Mouse (Mus musculus): ENCODE measurements around the gene Plscr3.

The Plscr3 gene

DNA sequence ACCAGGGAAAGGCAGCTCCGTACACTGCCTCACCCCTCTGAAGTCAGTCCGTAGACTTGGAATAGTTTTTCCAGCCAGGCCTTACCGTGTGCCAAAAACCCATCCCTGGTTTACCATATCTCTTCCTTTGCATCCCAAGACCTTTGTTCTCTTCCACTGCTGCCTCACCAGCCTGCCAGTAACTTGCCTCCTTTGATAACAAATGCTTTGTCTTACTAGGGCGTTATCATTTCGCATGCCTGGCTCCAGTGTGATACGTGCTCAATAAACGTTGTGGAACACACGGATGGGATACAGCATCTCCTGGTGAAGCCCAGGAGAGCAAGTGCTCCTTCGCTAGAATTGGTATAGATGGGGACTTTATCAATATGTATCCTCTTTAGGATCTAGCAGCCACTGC, 21.2 kb downstream of the Plscr3 start:
- no peak for DNase-seq

- DNase-seq: no peak
Observed at GRCm38 (mm10) chr11:69870289-69871069, 24.3 kb downstream of the Plscr3 start.

GRCm38 (mm10) chr11:69871822-69872221, 25.6 kb downstream of the Plscr3 start:
- DNase-seq: no peak

DNA sequence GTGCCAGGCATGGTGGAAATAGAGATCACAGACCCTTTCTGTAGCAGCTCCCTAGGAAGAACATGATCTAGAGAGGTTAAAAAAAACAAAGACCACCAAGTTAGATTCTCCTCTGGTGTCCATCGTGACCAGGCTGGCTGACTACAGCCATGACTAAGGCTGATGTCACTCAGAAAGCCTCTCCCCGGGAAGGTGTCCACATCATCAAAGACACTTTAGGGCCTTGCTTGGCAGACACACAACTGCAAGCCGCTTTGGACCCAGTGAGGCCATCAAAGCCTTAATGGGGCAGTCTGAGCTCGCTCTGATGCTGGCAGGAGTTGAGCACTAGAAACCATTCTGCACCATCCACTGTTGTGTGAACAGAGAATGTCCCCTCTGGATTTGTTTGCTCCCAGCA, 26.3 kb downstream of the Plscr3 start:
- DNase-seq: no peak

DNA sequence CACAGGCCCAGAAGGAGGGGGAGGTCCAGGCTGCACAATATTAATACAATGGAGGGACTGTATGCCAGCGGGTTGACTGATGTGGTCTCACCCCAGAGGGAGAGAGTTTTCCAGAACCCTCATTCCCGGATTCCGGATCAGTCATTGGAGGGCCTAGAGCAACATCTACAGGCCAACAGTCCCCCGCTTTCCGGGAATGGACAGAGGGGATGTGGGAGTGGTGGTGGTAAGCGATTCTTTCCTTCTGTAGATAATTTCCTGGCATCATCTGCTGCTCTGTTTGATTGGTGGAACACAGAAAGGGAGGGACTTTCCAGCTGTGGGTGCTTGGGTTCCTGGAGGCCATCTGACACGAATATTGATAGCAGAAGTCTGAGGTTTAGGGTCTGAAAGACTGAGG, 30.0 kb downstream of the Plscr3 start:
- peak; percentile 54 to 58 for DNase-seq

GRCm38 (mm10) chr11:69876867-69877266, 30.7 kb downstream of the Plscr3 start:
- DNase-seq: peak; percentile 82 to 94

DNA sequence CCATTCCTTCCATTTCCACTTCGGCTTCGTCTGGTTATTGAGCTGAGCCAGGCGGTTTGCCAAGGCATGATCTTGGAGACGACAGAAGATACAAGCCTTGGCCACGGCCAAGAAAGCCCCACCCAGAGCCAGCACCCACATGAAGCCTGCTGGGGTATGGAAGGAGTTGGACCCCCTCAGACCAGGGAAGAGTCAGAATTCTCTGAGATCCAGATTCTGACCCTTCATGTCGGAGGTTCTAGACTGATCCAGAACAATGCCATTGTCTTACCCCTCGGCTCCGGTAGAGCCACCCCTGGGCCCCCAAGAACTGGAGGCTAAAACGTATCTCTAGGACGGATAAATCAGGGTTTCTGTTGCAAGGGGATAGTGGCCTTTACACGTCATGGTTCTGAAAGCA, 31.7 kb downstream of the Plscr3 start, which contains the start of gene Tmem95:
Gene Tmem95, minus strand, starts transcription at position 141 of the 400 bp plus-strand sequence.
- DNase-seq: no peak

GRCm38 (mm10) chr11:69878399-69878798, 32.2 kb downstream of the Plscr3 start:
- no peak for DNase-seq

- DNase-seq: no peak
Observed at GRCm38 (mm10) chr11:69878952-69879351, 32.8 kb downstream of the Plscr3 start.

- no peak for DNase-seq
Observed at GRCm38 (mm10) chr11:69879711-69880110, 33.5 kb downstream of the Plscr3 start.

GRCm38 (mm10) chr11:69880506-69880852, 34.3 kb downstream of the Plscr3 start:
- DNase-seq: peak; percentile 84 to 88

DNA sequence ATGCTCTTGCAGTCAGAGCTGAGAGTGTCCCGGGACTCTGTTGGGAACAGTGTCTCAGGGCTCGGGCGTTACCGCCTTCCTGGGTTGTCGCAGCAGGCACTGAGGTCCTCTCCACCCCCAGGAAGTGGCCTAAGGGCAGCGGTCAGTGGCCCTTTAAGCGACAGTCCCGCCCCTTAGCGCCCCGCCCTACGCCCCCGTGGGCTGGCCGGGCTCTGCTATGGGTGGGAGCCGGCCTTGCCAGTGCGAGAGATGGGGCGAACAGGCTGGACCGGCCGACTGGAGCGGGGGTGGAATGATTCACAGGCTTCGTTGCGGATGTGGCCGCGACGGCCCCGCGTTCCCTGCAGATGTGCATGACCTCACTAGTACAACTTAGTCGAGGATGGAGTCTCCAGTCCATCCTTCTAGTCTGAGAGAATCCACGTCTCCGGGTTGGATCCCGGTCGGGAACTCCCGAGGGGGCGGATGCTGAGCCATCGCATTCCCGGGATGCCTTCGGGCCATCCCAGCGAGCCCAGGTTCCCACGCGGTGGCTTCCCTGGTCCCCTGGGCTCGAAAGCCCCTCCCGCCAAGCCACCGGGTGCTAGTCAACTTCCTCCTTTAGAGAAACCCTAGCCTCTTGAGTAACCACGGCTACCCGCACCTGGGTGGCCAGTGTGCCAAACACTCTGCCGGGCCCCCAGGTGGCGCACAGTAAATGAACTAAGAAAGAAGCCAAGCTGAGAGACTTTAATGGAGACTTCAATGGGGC, 34.9 kb downstream of the Plscr3 start, which contains the start of gene Kctd11:
Gene Kctd11, minus strand, starts transcription at position 554 of the 751 bp plus-strand sequence.
- DNase-seq: peak; percentile 94

GRCm38 (mm10) chr11:69881787-69882670, 35.9 kb downstream of the Plscr3 start:
- DNase-seq: no peak

DNA sequence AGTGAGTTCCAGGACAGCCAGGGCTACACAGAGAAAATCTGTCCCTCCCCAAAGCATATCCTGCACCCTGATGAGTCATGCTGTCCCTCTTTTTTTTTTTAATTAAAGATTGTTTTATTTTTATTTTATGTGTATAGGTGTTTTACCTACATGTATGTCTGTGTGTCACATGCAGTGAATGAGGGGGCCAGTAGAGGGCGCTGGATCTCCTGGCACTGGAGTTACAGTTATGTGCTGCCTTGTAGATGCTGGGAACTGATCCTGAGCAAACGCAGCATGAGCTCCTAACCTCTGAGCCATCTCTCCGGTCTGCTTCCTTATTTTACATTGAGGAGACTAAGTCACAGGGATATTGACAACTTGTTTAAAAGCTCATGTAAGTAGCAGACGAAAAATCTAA, 36.9 kb downstream of the Plscr3 start:
- DNase-seq: peak in 1 of 2 experiments; percentile 65

- peak in 1 of 2 experiments; percentile 54 for DNase-seq
Observed at GRCm38 (mm10) chr11:69883527-69884151, 37.5 kb downstream of the Plscr3 start.

GRCm38 (mm10) chr11:69884240-69884639, 38.1 kb downstream of the Plscr3 start:
- DNase-seq: peak in 1 of 2 experiments; percentile 47

DNA sequence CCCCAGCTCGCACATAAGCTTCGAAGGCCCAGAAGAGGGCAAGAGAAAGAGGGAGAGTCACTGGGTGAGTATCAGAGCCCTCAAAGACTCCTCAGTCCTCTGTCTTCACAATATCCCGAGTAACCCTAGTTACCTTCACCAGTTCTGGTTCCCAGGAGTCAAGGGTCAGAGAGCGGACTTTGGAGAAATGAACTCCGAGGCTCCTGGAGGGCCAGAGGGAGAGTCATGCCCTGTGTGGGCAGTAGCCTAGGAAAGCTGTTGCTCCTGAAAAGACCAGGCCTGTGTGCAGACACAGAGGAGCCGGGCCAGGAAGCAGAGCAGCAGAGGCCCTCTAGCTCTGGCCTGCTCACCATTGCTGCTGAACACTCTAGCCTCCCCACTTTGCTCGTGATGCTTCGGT, 38.5 kb downstream of the Plscr3 start:
- DNase-seq: peak in 1 of 2 experiments; percentile 52

DNA sequence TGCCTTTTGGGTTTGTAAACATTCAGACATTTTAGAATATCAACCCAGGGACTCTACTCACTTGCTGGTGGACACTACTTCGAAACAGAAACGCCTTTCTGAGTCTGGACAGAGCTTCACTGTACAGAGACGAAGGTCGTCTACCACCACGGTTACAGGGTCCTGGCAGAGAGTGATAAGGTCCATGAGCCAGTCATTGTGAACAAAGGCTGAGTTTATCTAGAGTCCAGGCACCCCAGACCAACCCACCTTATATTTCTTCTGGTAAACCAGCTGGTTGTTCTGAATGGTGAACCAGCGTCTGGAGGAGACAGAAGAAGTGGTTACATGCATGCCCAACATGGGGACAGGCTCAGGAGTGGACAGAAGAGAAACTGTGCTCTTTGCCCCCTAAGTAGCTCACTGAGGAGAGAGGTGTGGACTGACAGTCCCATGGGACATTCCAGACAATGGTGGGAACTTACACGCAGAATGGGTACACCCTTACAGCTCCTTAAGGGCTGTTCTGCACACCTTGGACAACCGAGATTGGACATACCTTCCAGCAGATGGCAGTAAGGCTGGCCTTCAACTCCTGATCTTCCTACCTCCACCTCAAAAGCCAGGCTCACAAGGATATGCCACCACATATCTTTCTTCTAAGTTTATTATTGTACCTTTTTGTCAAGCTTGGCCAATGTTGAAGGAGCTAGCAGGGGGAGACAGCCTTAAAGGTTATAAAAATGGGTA, 40.9 kb downstream of the Plscr3 start:
- peak; percentile 64 to 68 for DNase-seq

DNA sequence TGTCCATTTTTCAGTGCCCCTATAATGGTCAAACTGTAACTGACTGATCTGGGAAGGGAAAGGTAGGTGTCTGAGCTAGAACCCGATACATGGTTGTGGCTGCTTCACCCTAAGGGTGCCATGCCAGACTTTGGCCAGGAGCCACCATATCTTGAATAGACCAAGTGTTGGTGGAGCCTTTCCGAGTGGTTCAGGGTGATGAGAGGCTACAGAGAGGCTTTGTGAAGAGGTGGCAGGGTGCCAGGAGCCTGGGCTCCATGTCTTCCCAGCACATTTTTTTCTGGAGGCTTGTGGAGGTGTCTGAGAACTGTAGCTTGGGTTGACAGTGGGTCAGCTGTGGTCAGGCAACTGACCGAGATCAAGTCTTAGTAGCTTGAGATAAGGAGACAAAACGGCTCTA, 45.3 kb downstream of the Plscr3 start:
- no peak for DNase-seq

GRCm38 (mm10) chr11:69894671-69895070, 48.5 kb downstream of the Plscr3 start:
- DNase-seq: no peak

GRCm38 (mm10) chr11:69895291-69895690, 49.1 kb downstream of the Plscr3 start, which contains the start of gene Acap1:
Gene Acap1, minus strand, starts transcription at chr11:69895539.
- DNase-seq: no peak

- DNase-seq: peak in 1 of 2 experiments; percentile 59
Observed at GRCm38 (mm10) chr11:69899870-69900269, 53.7 kb downstream of the Plscr3 start.
